Mouse (Mus musculus) kidney, postnatal 14 days (tissue): ENCODE measurements around the gene Olfr342.

ENCODE experiments used
- DNase-seq: peaks from one replicate; pipeline ENCODE4 v3.0.0; 2022; ENCODE audit warnings: mixed read lengths

The Olfr342 gene

DNA sequence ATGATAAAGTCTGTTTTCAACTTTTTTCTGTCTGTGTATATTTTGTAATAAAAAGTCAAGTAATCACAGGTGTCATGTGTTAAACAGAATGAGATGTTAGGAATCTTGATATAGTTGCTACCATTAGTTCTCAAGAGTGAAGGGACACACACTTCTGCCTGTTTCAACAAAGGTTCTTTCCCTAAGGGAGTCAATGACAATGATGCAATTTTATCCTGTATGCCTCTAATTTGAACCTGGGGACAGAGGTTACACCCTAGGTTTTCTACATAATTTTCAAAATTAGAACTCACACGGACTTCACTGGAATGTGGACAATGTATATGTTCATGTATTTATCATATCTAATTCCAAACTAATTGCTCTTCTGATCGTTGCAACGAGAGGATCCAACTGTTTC, at the start of gene Olfr342:
Olfr342 (plus strand) TSS at position 301 of the 400 bp plus-strand sequence.
- no peak for DNase-seq

- no peak for DNase-seq
Measured at GRCm38 (mm10) chr2:36482368-36482767, 42.4 kb upstream of the Olfr342 start, which contains the start of gene Olfr341. Gene Olfr341, minus strand, starts transcription at chr2:36482468.

DNA sequence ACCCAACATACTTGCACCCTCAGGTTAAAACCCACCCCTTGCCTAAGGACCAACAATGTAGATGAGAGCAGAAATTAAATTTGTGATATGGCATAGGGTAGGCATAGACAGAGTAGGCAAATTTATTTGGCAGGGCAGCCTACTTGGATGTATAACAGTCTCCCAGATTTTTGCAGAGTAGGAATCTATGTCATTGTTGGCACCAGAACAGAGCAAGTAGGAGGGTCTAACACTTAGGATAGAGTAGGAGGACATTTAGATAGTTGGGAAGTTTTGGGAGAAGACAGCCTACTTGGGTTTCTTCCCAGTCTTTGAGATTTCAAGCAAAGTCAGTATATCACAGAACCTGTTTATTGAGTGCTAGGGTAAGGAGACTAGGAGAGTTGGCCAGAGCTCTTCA, 40.4 kb downstream of the Olfr342 start:
- DNase-seq: no peak

DNA sequence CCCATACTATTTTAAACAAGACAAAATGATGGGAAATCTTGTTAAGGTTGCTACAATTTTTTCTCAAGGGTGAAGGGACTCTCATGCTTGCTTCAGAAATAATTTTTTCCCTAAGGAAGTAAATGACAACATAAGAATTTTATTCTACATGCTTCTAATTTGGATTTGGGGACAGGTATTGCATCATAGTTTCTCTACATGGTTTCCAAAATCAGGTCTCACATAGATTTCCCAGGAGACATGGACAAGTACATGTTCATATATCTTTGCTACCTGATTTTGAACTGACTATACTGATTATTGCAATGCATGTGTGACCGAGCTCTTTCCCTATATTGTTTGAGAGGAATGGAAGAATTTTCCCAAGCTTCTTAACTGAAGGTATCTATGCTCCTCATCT, 41.6 kb downstream of the Olfr342 start, which contains the start of gene Olfr344:
Olfr344 (plus strand) TSS at position 301 of the 400 bp plus-strand sequence.
- DNase-seq: no peak

DNA sequence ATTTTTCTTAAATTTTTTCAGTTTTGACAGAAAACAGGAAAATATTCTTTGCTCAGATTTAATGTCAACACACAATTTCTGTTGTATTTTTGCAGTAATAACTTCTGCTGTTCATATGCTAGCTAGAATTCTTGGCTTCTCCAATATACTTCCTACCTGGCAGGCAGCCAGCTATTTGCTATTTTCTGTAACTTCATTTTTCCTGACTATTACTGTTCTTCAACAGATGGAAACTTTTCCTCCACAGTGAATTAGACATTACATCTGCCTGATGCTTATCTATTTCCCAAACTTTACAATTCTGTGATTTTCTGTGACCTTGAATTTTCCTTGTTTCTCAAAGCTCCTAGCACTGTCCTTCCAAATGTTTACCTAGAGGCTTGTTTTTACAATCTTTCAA, 42.2 kb downstream of the Olfr342 start:
- DNase-seq: no peak

DNA sequence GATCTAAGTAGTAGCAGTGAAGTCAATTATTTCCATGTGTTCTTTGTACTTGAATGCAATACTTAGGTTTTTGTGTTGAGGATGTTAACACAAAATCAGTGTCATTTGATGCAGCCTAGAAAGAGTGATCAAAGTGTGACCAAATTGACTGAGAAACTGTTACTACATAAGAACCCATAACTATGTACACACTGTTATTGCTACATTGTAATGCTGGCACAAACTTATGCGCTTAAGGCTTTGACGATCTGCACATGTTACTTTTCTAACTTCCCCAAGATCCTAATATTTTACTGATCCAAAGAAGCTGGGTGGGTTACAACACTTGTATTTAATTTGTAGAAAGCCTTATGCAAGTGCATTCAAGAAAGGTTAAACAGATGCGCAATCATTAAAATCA, 43.0 kb downstream of the Olfr342 start:
- DNase-seq: no peak
